Mouse (Mus musculus) liver, embryonic 15.5 days (tissue): ENCODE data around the gene Camta1. TPM values are rescaled to one million over a fixed set of nuclear protein-coding genes. Genes with fewer than 3 reads are reported as not detected.

Source experiments
- ATAC-seq: fragments of 200-750 bp; cut with Nextera tagmentation; 2 replicates; pipeline ENCODE4 v1.8.0; 2017; ENCODE audit warnings: moderate number of reproducible peaks, mild to moderate bottlenecking, moderate library complexity; ENCODE audit not compliant: insufficient read depth
- H3K27ac ChIP-seq: fragments of 300-500 bp; sonication (generic); replicated peaks from 2 replicates; pipeline ENCODE4 v1.5.1; 2015; ENCODE audit warnings: mild to moderate bottlenecking, inconsistent platforms
- H3K27me3 ChIP-seq: fragments of 300-500 bp; sonication (generic); 2 replicates; pipeline ENCODE4 v1.6.1; 2015; ENCODE audit warnings: mild to moderate bottlenecking, inconsistent platforms
- H3K36me3 ChIP-seq: fragments of 300-500 bp; sonication (generic); replicated peaks from 2 replicates; pipeline ENCODE4 v1.6.1; 2015; ENCODE audit warnings: moderate library complexity, mild to moderate bottlenecking, inconsistent platforms
- H3K4me1 ChIP-seq: fragments of 300-500 bp; sonication (generic); replicated peaks from 2 replicates; pipeline ENCODE4 v1.6.1; 2015; ENCODE audit warnings: inconsistent platforms
- H3K4me2 ChIP-seq: fragments of 300-500 bp; sonication (generic); 2 replicates; pipeline ENCODE4 v1.6.1; 2015; ENCODE audit warnings: moderate library complexity, mild to moderate bottlenecking, inconsistent platforms
- H3K4me3 ChIP-seq: fragments of 300-500 bp; sonication (generic); replicated peaks from 2 replicates; pipeline ENCODE4 v1.5.1; 2015; ENCODE audit warnings: mild to moderate bottlenecking, inconsistent platforms
- H3K9ac ChIP-seq: fragments of 300-500 bp; sonication (generic); 2 replicates; pipeline ENCODE4 v1.6.1; 2015; ENCODE audit warnings: moderate library complexity, mild to moderate bottlenecking, inconsistent platforms
- H3K9me3 ChIP-seq: fragments of 300-500 bp; sonication (generic); replicated peaks from 2 replicates; pipeline ENCODE4 v1.6.1; 2016; ENCODE audit warnings: inconsistent platforms
- WGBS: fragments of 180-500 bp; shearing (Covaris S2); methylation state at CpG from one replicate; pipeline ENCODE4 v1.1.7; 2015; ENCODE audit warnings: mixed read lengths; ENCODE audit not compliant: insufficient replicate concordance; 5-methylcytosine and 5-hydroxymethylcytosine counted together
- polyA plus RNA-seq: library from polyadenylated mRNA; unstranded; fragments of >200 nt; fragmentation: Nextera tagmentation; extraction: Ambion mirVana; gene quantifications from 2 replicates; pipeline ENCODE4 v1.2.1, GENCODE M21; 2015

The Camta1 gene
- polyA plus RNA-seq, 1 experiment from 2014 or later = 31.1 TPM

GRCm38 (mm10) chr4:150937293-150938062, 924.2 kb downstream of the Camta1 start:
- no peak for ATAC-seq
- Histone ChIP-seq H3K4me1 (no peaks in the 10 kb centered on the region), H3K4me2 (no peak overlapping the region), H3K27ac (no peak overlapping the region), H3K36me3 (no peaks in the 10 kb centered on the region), H3K9ac (no peak overlapping the region), H3K27me3 (peaks cover 2% of the 10 kb centered on the region), H3K4me3 (no peak overlapping the region), H3K9me3 (no peaks in the 10 kb centered on the region)
- 62% methylated on average over 16 of the region's 16 CpGs for WGBS

- H3K4me1 ChIP-seq = no peaks in the 10 kb centered on the region
- ATAC-seq = no peak
- no peak overlapping the region for H3K9ac ChIP-seq
- H3K4me3 ChIP-seq = no peak overlapping the region
- 55% methylated on average over 1 of the region's 1 CpGs for WGBS
- no peak overlapping the region for H3K27ac ChIP-seq
- no peaks in the 10 kb centered on the region for H3K9me3 ChIP-seq
- H3K27me3 ChIP-seq = peaks cover 6% of the 10 kb centered on the region
- no peak overlapping the region for H3K4me2 ChIP-seq
- no peaks in the 10 kb centered on the region for H3K36me3 ChIP-seq
These were observed 928.2 kb downstream of the Camta1 start for GRCm38 (mm10) chr4:150933503-150933902.

GRCm38 (mm10) chr4:150927789-150928188, 933.9 kb downstream of the Camta1 start:
- H3K4me1 ChIP-seq = peaks cover 4% of the 10 kb centered on the region; the same call in 1 of the 2 replicates
- no peak overlapping the region for H3K4me3 ChIP-seq
- 32% methylated on average over 10 of the region's 10 CpGs for WGBS
- H3K9me3 ChIP-seq = no peaks in the 10 kb centered on the region
- H3K36me3 ChIP-seq = no peaks in the 10 kb centered on the region
- H3K27me3 ChIP-seq = peaks cover 6% of the 10 kb centered on the region; the same call in 1 of the 2 replicates
- no peak overlapping the region for H3K4me2 ChIP-seq
- no peak overlapping the region for H3K9ac ChIP-seq
- no peak overlapping the region for H3K27ac ChIP-seq
- no peak for ATAC-seq

- ATAC-seq = no peak
- H3K9ac ChIP-seq = no peak overlapping the region
- H3K27ac ChIP-seq = no peak overlapping the region
- peaks cover 4% of the 10 kb centered on the region; the same call in 1 of the 2 replicates for H3K4me1 ChIP-seq
- H3K4me3 ChIP-seq = no peak overlapping the region
- no peaks in the 10 kb centered on the region for H3K27me3 ChIP-seq
- 41% methylated on average over 14 of the region's 14 CpGs for WGBS
- no peaks in the 10 kb centered on the region for H3K36me3 ChIP-seq
- no peaks in the 10 kb centered on the region for H3K9me3 ChIP-seq
- no peak overlapping the region for H3K4me2 ChIP-seq
These were observed 934.6 kb downstream of the Camta1 start for GRCm38 (mm10) chr4:150926924-150927705.

- Histone ChIP-seq H3K4me3 (no peak overlapping the region), H3K27me3 (no peaks in the 10 kb centered on the region), H3K4me1 (peaks cover 4% of the 10 kb centered on the region; the same call in 1 of the 2 replicates), H3K9ac (no peak overlapping the region), H3K27ac (no peak overlapping the region), H3K9me3 (no peaks in the 10 kb centered on the region), H3K4me2 (no peak overlapping the region), H3K36me3 (no peaks in the 10 kb centered on the region)
- WGBS = 45% methylated on average over 5 of the region's 5 CpGs
- no peak for ATAC-seq
These were observed 935.8 kb downstream of the Camta1 start for GRCm38 (mm10) chr4:150925923-150926322.

- Histone ChIP-seq H3K4me1 (peaks cover 4% of the 10 kb centered on the region; the same call in 1 of the 2 replicates), H3K4me2 (no peak overlapping the region), H3K9me3 (no peaks in the 10 kb centered on the region), H3K27me3 (no peaks in the 10 kb centered on the region), H3K4me3 (no peak overlapping the region), H3K36me3 (no peaks in the 10 kb centered on the region), H3K27ac (no peak overlapping the region), H3K9ac (no peak overlapping the region)
- ATAC-seq = no peak
- WGBS = 58% methylated on average over 6 of the region's 6 CpGs
These were observed 936.7 kb downstream of the Camta1 start for GRCm38 (mm10) chr4:150924936-150925335.

- Histone ChIP-seq H3K9me3 (no peaks in the 10 kb centered on the region), H3K4me3 (no peak overlapping the region), H3K4me2 (no peak overlapping the region), H3K9ac (no peak overlapping the region), H3K27me3 (no peaks in the 10 kb centered on the region), H3K4me1 (peaks cover 4% of the 10 kb centered on the region; the same call in 1 of the 2 replicates), H3K27ac (no peak overlapping the region), H3K36me3 (no peaks in the 10 kb centered on the region)
- no peak for ATAC-seq
- WGBS = 23% methylated on average over 13 of the region's 13 CpGs
These were observed 937.4 kb downstream of the Camta1 start for GRCm38 (mm10) chr4:150924308-150924707.

- WGBS = 66% methylated on average over 8 of the region's 8 CpGs
- no peak overlapping the region for H3K4me2 ChIP-seq
- H3K4me1 ChIP-seq = peaks cover 4% of the 10 kb centered on the region; the same call in 1 of the 2 replicates
- no peak for ATAC-seq
- no peak overlapping the region for H3K9ac ChIP-seq
- no peak overlapping the region for H3K27ac ChIP-seq
- H3K4me3 ChIP-seq = no peak overlapping the region
- H3K36me3 ChIP-seq = no peaks in the 10 kb centered on the region
- no peaks in the 10 kb centered on the region for H3K9me3 ChIP-seq
- H3K27me3 ChIP-seq = no peaks in the 10 kb centered on the region
These were observed 940.5 kb downstream of the Camta1 start for GRCm38 (mm10) chr4:150921206-150921605.

DNA sequence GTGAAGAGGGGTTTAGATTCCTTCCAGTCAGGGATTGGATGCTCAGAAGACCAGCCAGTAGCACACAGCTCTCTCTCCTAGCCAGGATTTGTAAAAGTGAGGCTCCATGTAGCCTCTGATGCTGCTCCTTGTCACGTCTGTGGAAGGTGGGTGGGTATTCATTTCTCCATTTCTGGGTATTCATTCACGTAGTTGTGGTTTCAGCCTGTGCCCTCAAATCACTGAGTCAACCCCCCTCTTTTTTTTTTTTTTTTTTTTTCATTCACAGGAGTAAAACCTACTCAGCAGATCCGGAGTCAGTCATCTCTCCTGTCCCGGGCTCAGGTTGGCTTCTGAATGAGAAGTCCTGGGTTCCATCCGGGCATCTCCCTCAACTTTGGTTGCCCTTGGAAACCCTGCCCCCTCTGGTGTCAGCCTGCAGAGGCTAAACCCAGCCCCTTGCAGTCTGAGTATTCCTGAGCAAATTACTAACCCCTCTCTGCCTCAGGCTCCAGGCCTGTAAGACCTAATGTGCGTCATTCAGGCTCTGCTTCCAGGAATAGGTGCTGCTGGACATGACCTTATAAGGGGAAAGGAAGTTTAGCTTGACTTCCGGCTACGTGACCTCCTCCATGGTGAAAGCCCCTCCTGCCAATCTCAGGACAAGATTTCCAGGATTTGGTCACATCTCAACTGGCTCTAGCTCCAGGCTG, 944.2 kb downstream of the Camta1 start:
- H3K4me2 ChIP-seq = no peak overlapping the region
- ATAC-seq = no peak
- H3K4me1 ChIP-seq = peaks cover 24% of the 10 kb centered on the region
- no peak overlapping the region for H3K27ac ChIP-seq
- no peaks in the 10 kb centered on the region for H3K9me3 ChIP-seq
- H3K4me3 ChIP-seq = no peak overlapping the region
- WGBS = 46% methylated on average over 8 of the region's 8 CpGs
- H3K9ac ChIP-seq = no peak overlapping the region
- H3K36me3 ChIP-seq = no peaks in the 10 kb centered on the region
- no peaks in the 10 kb centered on the region for H3K27me3 ChIP-seq

GRCm38 (mm10) chr4:150915181-150915906, 946.3 kb downstream of the Camta1 start:
- Histone ChIP-seq H3K27ac (peak overlapping the region; percentile 90; the same call in 1 of the 2 replicates), H3K4me1 (peaks cover 30% of the 10 kb centered on the region), H3K9ac (peak overlapping the region; percentile 74), H3K4me2 (peak overlapping the region; percentile 87), H3K4me3 (peak overlapping the region; percentile 82), H3K9me3 (no peaks in the 10 kb centered on the region), H3K27me3 (no peaks in the 10 kb centered on the region), H3K36me3 (no peaks in the 10 kb centered on the region)
- no peak for ATAC-seq
- 39% methylated on average over 10 of the region's 10 CpGs for WGBS
